Mouse (Mus musculus) liver, embryonic 14.5 days (tissue): ENCODE data around the gene Tbx6. TPM values are rescaled to one million over a fixed set of nuclear protein-coding genes. Genes with fewer than 3 reads are reported as not detected.

Experiments used
- ATAC-seq: fragments of 200-750 bp; cut with Nextera tagmentation; 2 replicates; pipeline ENCODE4 v1.8.0; 2017; ENCODE audit warnings: moderate number of reproducible peaks, mild to moderate bottlenecking, moderate library complexity; ENCODE audit not compliant: insufficient read depth
- DNase-seq, 3 experiments: peaks; one replicate each; pipeline ENCODE4 v3.0.0-alpha.2; 2012 to 2013; ENCODE audit warnings: low read depth in 3 of 3, low spot score in 3 of 3
- H3K27ac ChIP-seq: fragments of 300-500 bp; sonication (generic); 2 replicates; pipeline ENCODE4 v1.5.1; 2014; ENCODE audit warnings: moderate library complexity, mild to moderate bottlenecking, control low read depth, inconsistent platforms
- H3K27me3 ChIP-seq: fragments of 300-500 bp; sonication (generic); 2 replicates; pipeline ENCODE4 v1.6.1; 2014; ENCODE audit warnings: mild to moderate bottlenecking, low read length, moderate library complexity; ENCODE audit not compliant: control insufficient read depth, insufficient read depth
- H3K36me3 ChIP-seq: fragments of 300-500 bp; sonication (generic); replicated peaks from 2 replicates; pipeline ENCODE4 v1.6.1; 2014; ENCODE audit warnings: low read depth; ENCODE audit not compliant: control insufficient read depth, insufficient read depth
- H3K4me1 ChIP-seq, 2 experiments: fragments of 200-500 bp in 1 of 2; fragments of 300-500 bp in 1 of 2; sonication (generic) in 1 of 2; replicated peaks; 2 replicates each; pipeline ENCODE4 v1.6.1; 2012 to 2014; ENCODE audit warnings: antibody characterized with exemption in 1 of 2, inconsistent platforms in 1 of 2, low read length in 1 of 2; ENCODE audit not compliant: control insufficient read depth in 2 of 2, insufficient read depth in 2 of 2
- H3K4me2 ChIP-seq: fragments of 300-500 bp; sonication (generic); 2 replicates; pipeline ENCODE4 v1.6.1; 2014; ENCODE audit warnings: low read depth, mild to moderate bottlenecking, control low read depth, moderate library complexity
- H3K4me3 ChIP-seq, 2 experiments: fragments of 200-500 bp in 1 of 2; fragments of 300-500 bp in 1 of 2; sonication (generic) in 1 of 2; 2 replicates each; pipeline ENCODE4 v1.5.1; 2012 to 2014; ENCODE audit warnings: low read depth in 2 of 2, low read length in 2 of 2, mild to moderate bottlenecking in 2 of 2, control low read depth in 1 of 2, inconsistent platforms in 1 of 2, moderate library complexity in 1 of 2; ENCODE audit not compliant: insufficient read depth in 1 of 2
- H3K9ac ChIP-seq: fragments of 300-500 bp; sonication (generic); replicated peaks from 2 replicates; pipeline ENCODE4 v1.6.1; 2014; ENCODE audit warnings: mild to moderate bottlenecking, control low read depth, moderate library complexity
- H3K9me3 ChIP-seq: fragments of 300-500 bp; sonication (generic); 2 replicates; pipeline ENCODE4 v1.6.1; 2016; ENCODE audit warnings: low read length, mixed read lengths; ENCODE audit not compliant: control insufficient read depth
- CTCF ChIP-seq: IDR thresholded peaks from 2 replicates; pipeline ENCODE4 v1.5.1; 2016; ENCODE audit warnings: antibody characterized with exemption, low read depth, control low read depth
- EP300 ChIP-seq: IDR thresholded peaks from 2 replicates; pipeline ENCODE4 v1.6.1; 2016; ENCODE audit warnings: antibody characterized with exemption, low read depth
- WGBS: fragments of 180-500 bp; shearing (Covaris S2); extraction: QIAGEN DNeasy Blood & Tissue Kit; methylation state at CpG from one replicate; pipeline ENCODE4 v1.1.7; 2014; ENCODE audit not compliant: insufficient replicate concordance; 5-methylcytosine and 5-hydroxymethylcytosine counted together
- polyA plus RNA-seq, 2 experiments: library from polyadenylated mRNA; depleted of rRNA in 1 of 2; stranded (reverse) in 1 of 2; unstranded in 1 of 2; fragments of >200 nt; fragmentation: Nextera tagmentation in 1 of 2; extraction: Ambion mirVana in 1 of 2; gene quantifications; 2 replicates each; pipeline versions ENCODE4 v1.2.1 to v1.2.3; 2012 to 2014

Tbx6 gene
- polyA plus RNA-seq, 2 experiments, result 0.43 to 1.3 TPM

DNA sequence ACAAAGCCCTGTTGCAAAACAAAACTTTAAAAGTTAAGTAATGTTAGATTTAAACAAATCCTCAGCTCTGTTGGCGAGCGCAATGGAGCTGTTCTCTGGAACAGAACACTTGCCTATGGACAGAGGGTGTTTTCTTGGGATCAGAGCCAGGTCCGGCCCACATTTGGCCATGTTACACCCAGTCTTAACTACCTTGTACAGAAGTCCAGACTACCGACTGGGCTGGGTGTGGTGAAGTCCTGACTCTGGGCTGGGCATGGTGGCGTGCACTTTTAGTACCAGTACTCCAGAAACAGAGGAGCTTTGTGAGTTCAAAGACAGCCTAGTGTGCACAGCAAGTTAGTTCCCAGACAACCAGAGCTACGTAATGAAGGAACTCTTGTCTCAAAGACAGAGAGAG lies 25.7 kb downstream of the Tbx6 start:
- WGBS, result 66% methylated on average over 6 of the region's 6 CpGs

DNA sequence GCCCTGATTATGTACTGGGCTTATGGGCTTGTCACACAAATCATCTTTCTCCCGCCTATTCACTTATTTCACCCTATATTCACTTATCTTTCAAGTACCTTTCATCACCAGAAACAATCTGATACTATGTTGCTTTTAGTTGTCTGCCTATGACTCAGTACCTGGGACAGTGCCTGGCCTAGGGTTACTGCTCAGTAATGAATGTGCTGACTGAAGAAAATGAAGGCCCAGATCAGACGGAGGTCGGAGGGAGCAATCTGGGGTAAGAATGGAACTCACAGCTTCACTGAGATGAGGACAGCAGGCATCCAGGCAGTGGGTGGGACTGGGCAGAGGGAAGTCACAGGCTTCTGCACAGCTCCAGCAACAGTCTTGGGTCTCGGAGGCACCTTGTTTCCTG lies 26.1 kb downstream of the Tbx6 start:
- no peaks in the 10 kb centered on the region; the same call in 1 of the 2 replicates for H3K36me3 ChIP-seq
- no peaks in the 10 kb centered on the region for H3K27me3 ChIP-seq
- WGBS, result 66% methylated on average over 4 of the region's 4 CpGs
- no peak overlapping the region for H3K4me2 ChIP-seq
- DNase-seq (no peak), ATAC-seq (no peak)
- H3K4me3 ChIP-seq, result no peak overlapping the region
- no peak overlapping the region for H3K9ac ChIP-seq
- TF ChIP-seq CTCF, result no peak
- TF ChIP-seq EP300, result no peak
- H3K4me1 ChIP-seq, result peaks cover 7 to 16% of the 10 kb centered on the region in 2 experiments; a peak in 3 of 4 replicates
- no peaks in the 10 kb centered on the region for H3K9me3 ChIP-seq
- no peak overlapping the region for H3K27ac ChIP-seq

More for the DNA sequence above, 25.7 kb downstream of the Tbx6 start:
- Histone ChIP-seq H3K4me2 (no peak overlapping the region), H3K4me1 (peaks cover 7 to 16% of the 10 kb centered on the region in 2 experiments; a peak in 3 of 4 replicates), H3K9ac (no peak overlapping the region), H3K27me3 (no peaks in the 10 kb centered on the region), H3K4me3 (no peak overlapping the region), H3K9me3 (no peaks in the 10 kb centered on the region), H3K27ac (no peak overlapping the region), H3K36me3 (no peaks in the 10 kb centered on the region; the same call in 1 of the 2 replicates)
- TF ChIP-seq CTCF (no peak), EP300 (no peak)
- ATAC-seq (no peak), DNase-seq (no peak)

GRCm38 (mm10) chr7:126808703-126809455 lies 27.6 kb downstream of the Tbx6 start:
- H3K36me3 ChIP-seq, result no peaks in the 10 kb centered on the region; the same call in 1 of the 2 replicates
- peaks cover 7 to 14% of the 10 kb centered on the region in 2 experiments; a peak in 3 of 4 replicates for H3K4me1 ChIP-seq
- 2% methylated on average over 42 of the region's 43 CpGs for WGBS
- TF ChIP-seq EP300, result no peak
- peak; percentile 46 for TF ChIP-seq CTCF
- no peaks in the 10 kb centered on the region for H3K9me3 ChIP-seq
- H3K4me2 ChIP-seq, result peak overlapping the region; percentile 75
- H3K27me3 ChIP-seq, result no peaks in the 10 kb centered on the region
- peak overlapping the region; percentile 38 for H3K27ac ChIP-seq
- DNase-seq (peak; percentile 72 to 75 (median 73)), ATAC-seq (peak; percentile 92)
- H3K9ac ChIP-seq, result peak overlapping the region; percentile 61
- H3K4me3 ChIP-seq, result peak overlapping the region; percentile 36 to 56

DNA sequence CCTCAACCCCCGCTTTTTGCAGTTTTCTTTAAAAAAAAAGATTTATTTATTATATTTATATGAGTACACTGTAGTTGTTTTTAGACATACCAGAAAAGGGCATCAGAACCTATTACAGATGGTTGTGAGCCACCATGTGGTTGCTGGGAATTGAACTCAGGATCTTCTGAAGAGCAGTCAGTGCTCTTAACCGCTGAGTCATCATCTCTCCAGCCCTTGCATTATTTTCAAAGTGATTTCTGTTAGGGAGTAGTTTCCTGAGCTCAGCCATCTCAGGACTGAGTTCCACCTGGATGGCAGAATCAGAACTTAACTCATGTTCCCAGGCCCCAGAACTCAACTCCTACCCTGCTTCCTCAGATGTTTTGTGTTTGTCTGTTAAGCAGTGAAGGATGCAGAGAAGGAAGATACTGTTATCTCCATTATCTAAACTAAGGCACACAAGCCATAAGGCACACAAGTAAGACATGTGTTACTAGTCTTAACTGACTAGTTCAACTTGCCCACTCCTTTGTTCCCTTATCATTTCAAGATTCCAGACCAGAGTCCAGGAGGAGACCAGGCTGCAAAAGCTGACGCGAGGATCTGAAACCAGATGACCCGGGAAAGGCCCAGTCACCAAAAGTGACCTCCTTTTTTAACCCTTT lies 28.6 kb downstream of the Tbx6 start:
- ATAC-seq, result no peak
- Histone ChIP-seq H3K9ac (no peak overlapping the region), H3K4me1 (peaks cover 7 to 14% of the 10 kb centered on the region in 2 experiments; a peak in 3 of 4 replicates), H3K36me3 (no peaks in the 10 kb centered on the region; the same call in 1 of the 2 replicates), H3K4me3 (no peak overlapping the region; a peak in 1 of 4 replicates), H3K4me2 (peak overlapping the region; percentile 75), H3K9me3 (no peaks in the 10 kb centered on the region), H3K27me3 (no peaks in the 10 kb centered on the region), H3K27ac (no peak overlapping the region; the same call in 1 of the 2 replicates)
- WGBS, result 44% methylated on average over 5 of the region's 5 CpGs
- no peak for DNase-seq
- no peak for TF ChIP-seq EP300
- TF ChIP-seq CTCF, result no peak

DNA sequence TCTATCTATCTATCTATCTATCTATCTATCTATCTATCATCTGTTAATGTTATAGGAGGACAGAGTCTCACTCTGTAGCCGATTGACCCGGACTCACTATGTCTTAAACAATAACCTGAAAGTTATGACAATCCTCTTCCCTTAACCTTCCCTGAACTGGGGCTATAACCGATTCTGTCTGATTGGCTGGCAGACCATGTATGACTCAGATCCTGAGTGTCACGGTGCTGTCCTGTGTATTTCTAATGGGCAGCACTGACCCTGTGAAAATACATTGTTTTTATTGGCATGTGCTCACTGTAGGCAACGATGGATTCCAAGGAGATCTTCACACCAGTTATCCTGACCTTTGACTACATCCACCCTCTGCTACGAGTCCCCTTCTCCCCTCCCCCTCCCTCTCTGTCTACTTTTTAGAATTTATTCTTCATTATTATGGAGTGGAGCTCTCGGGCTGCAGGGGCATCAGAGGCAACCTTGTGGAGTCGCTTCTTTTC lies 34.5 kb downstream of the Tbx6 start:
- no peaks in the 10 kb centered on the region for H3K9me3 ChIP-seq
- no peak overlapping the region for H3K4me2 ChIP-seq
- H3K9ac ChIP-seq, result no peak overlapping the region
- no peaks in the 10 kb centered on the region for H3K36me3 ChIP-seq
- DNase-seq (no peak), ATAC-seq (no peak)
- no peaks in the 10 kb centered on the region for H3K4me1 ChIP-seq
- no peak overlapping the region for H3K27ac ChIP-seq
- 58% methylated on average over 8 of the region's 8 CpGs for WGBS
- TF ChIP-seq EP300, result no peak
- TF ChIP-seq CTCF, result no peak
- H3K27me3 ChIP-seq, result no peaks in the 10 kb centered on the region
- H3K4me3 ChIP-seq, result no peak overlapping the region
